ENCODE assay signal across 8 mouse cellular contexts in genomic region chr17:15577291-15577694, GRCm38 (mm10). TPM values are rescaled to one million over a fixed set of nuclear protein-coding genes. Genes with fewer than 3 reads are reported as not detected.
DNase-seq lines count a peak whose midpoint lies in the region; ATAC-seq and TF ChIP-seq lines count a peak whose summit lies in the region.

No protein-coding gene starts in this region.

- H3K27ac ChIP-seq in ES-E14 (ENCODE audit: insufficient read depth, low read depth, low read length, poor library complexity, severe bottlenecking), result no peak overlapping the region
- H3K27ac ChIP-seq in hindbrain, embryonic 15.5 days (replicated peaks), result no peak overlapping the region
- H3K27ac ChIP-seq in limb, embryonic 14.5 days (replicated peaks; ENCODE audit: low read depth, low read length), result no peak overlapping the region
- H3K27ac ChIP-seq in midbrain, embryonic 11.5 days (ENCODE audit: low read depth, low read length), result no peak overlapping the region

- H3K4me2 ChIP-seq in hindbrain, embryonic 15.5 days, result peak overlapping the region; percentile 58
- H3K4me2 ChIP-seq in limb, embryonic 14.5 days (replicated peaks; ENCODE audit: low read depth, low read length, severe bottlenecking), result peak overlapping the region; percentile 45
- peak overlapping the region; percentile 41 for H3K4me2 ChIP-seq in midbrain, embryonic 11.5 days

- DNase-seq in ES-E14 (ENCODE audit: low read depth, low spot score), result no peak
- DNase-seq in adrenal gland, postnatal 10 days, result peak; percentile 66
- peak; percentile 25 for DNase-seq in gastrocnemius, adult 18-20 months (ENCODE audit: low spot score)
- DNase-seq in limb, embryonic 14.5 days (ENCODE audit: low spot score), result no peak
- peak; percentile 93 for DNase-seq in midbrain, embryonic 11.5 days (ENCODE audit: low spot score, missing footprints)
- peak; percentile 65 for DNase-seq in urinary bladder, postnatal 14 days (ENCODE audit: low spot score)

- in situ Hi-C loops in ES-E14 (cut with MboI; ENCODE audit: low sequenced_read_pairs in 2 of 2, unreplicated experiment in 2 of 2), result no loop called here

- no peak for ATAC-seq in hindbrain, embryonic 15.5 days (ENCODE audit: low FRiP score, low read depth)
- no peak for ATAC-seq in limb, embryonic 14.5 days (ENCODE audit: low FRiP score, low read depth)
- ATAC-seq in midbrain, embryonic 11.5 days (ENCODE audit: low FRiP score), result peak; percentile 78; the same call in 1 of the 2 replicates
- ATAC-seq in activated CD4-positive, CD25-positive, alpha-beta regulatory T cell, adult 4 months, result no peak

- peak overlapping the region; percentile 54 to 58 for H3K4me3 ChIP-seq in ES-E14 (ENCODE audit: insufficient read depth in 1 of 2, low read depth in 1 of 2, low read length in 2 of 2, poor library complexity in 1 of 2, severe bottlenecking in 1 of 2)
- peak overlapping the region; percentile 32 for H3K4me3 ChIP-seq in hindbrain, embryonic 15.5 days
- peak overlapping the region; percentile 27 for H3K4me3 ChIP-seq in limb, embryonic 14.5 days (replicated peaks; ENCODE audit: low read length)
- H3K4me3 ChIP-seq in midbrain, embryonic 11.5 days (ENCODE audit: low read depth, low read length), result peak overlapping the region; percentile 31

- 1% methylated on average over 32 of the region's 32 CpGs for WGBS in hindbrain, embryonic 15.5 days
- WGBS in limb, embryonic 14.5 days, result 2% methylated on average over 26 of the region's 32 CpGs
- 2% methylated on average over 23 of the region's 32 CpGs for WGBS in midbrain, embryonic 11.5 days

- H3K9ac ChIP-seq in ES-E14 (ENCODE audit: insufficient read depth, low read depth, low read length, poor library complexity, severe bottlenecking), result 0 out of 2 replicates have a peak overlapping the region, but pooled peaks have one; percentile 45
- H3K9ac ChIP-seq in hindbrain, embryonic 15.5 days, result 0 out of 2 replicates have a peak overlapping the region, but pooled peaks have one; percentile 19
- no peak overlapping the region for H3K9ac ChIP-seq in limb, embryonic 14.5 days (ENCODE audit: low read depth, low read length, severe bottlenecking)
- 0 out of 2 replicates have a peak overlapping the region, but pooled peaks have one; percentile 12 for H3K9ac ChIP-seq in midbrain, embryonic 11.5 days (ENCODE audit: low read length)

- H3K4me1 ChIP-seq in ES-E14 (ENCODE audit: control insufficient read depth in 2 of 2, insufficient read depth in 2 of 2, low read length in 2 of 2, poor library complexity in 1 of 2), result no peaks in the 10 kb centered on the region; a peak in 1 of 4 replicates
- no peaks in the 10 kb centered on the region for H3K4me1 ChIP-seq in hindbrain, embryonic 15.5 days (replicated peaks)
- no peaks in the 10 kb centered on the region for H3K4me1 ChIP-seq in limb, embryonic 14.5 days (ENCODE audit: control insufficient read depth, insufficient read depth, low read length)
- no peaks in the 10 kb centered on the region for H3K4me1 ChIP-seq in midbrain, embryonic 11.5 days (ENCODE audit: control insufficient read depth, insufficient read depth, low read length)

- H3K36me3 ChIP-seq in ES-E14 (ENCODE audit: control insufficient read depth, insufficient read depth, low read length, poor library complexity, severe bottlenecking), result no peaks in the 10 kb centered on the region
- H3K36me3 ChIP-seq in hindbrain, embryonic 15.5 days, result no peaks in the 10 kb centered on the region
- H3K36me3 ChIP-seq in limb, embryonic 14.5 days (ENCODE audit: control insufficient read depth, insufficient read depth, low read length), result no peaks in the 10 kb centered on the region
- H3K36me3 ChIP-seq in midbrain, embryonic 11.5 days (ENCODE audit: control insufficient read depth, insufficient read depth, low read length), result no peaks in the 10 kb centered on the region

- no peak for TF ChIP-seq POLR2A in limb, embryonic 14.5 days (IDR thresholded peaks at IDR 0.05; ENCODE audit: borderline replicate concordance, extremely low read depth, insufficient read depth, insufficient read length)

- no peaks in the 10 kb centered on the region for H3K9me3 ChIP-seq in ES-E14 (ENCODE audit: control insufficient read depth, insufficient read depth, low read depth, low read length)
- no peaks in the 10 kb centered on the region for H3K9me3 ChIP-seq in hindbrain, embryonic 15.5 days
- H3K9me3 ChIP-seq in limb, embryonic 14.5 days (ENCODE audit: control insufficient read depth, low read length), result no peaks in the 10 kb centered on the region
- no peaks in the 10 kb centered on the region for H3K9me3 ChIP-seq in midbrain, embryonic 11.5 days (ENCODE audit: control insufficient read depth, low read length)

- peaks cover 10% of the 10 kb centered on the region; the same call in 1 of the 2 replicates for H3K27me3 ChIP-seq in hindbrain, embryonic 15.5 days
- H3K27me3 ChIP-seq in limb, embryonic 14.5 days (ENCODE audit: control insufficient read depth, insufficient read depth, low read length), result peaks cover 3% of the 10 kb centered on the region; the same call in 1 of the 2 replicates
- no peaks in the 10 kb centered on the region for H3K27me3 ChIP-seq in midbrain, embryonic 11.5 days (ENCODE audit: control insufficient read depth, insufficient read depth, low read length)

TF ChIP-seq in ES-E14, 5 proteins besides CTCF, POLR2A, EP300 and RAD21:
- no peak for TF ChIP-seq HCFC1 (IDR thresholded peaks at IDR 0.05; ENCODE audit: borderline replicate concordance, insufficient read depth, low read length)
- no peak for TF ChIP-seq ZC3H11A (IDR thresholded peaks at IDR 0.05; ENCODE audit: borderline replicate concordance, low read depth, low read length)
- no peak for TF ChIP-seq MAFK (IDR thresholded peaks at IDR 0.05; ENCODE audit: insufficient read depth, low read depth, low read length)
- no peak for TF ChIP-seq ZNF384 (IDR thresholded peaks at IDR 0.05; ENCODE audit: low read depth, low read length)
- no peak for TF ChIP-seq CHD2 (IDR thresholded peaks at IDR 0.05; ENCODE audit: low read depth, low read length)

RNA-seq across cellular contexts. Expression of gene Prdm9, which starts 13.1 kb away (rescaled TPM):
- 1.9 and 2.7 TPM in 2 replicates for total RNA-seq in ES-E14 (2012; rRNA removed)
- 1 to 10 TPM; 6.8 to 9.0 TPM for total RNA-seq in adrenal gland, postnatal 10 days (2021)
- total RNA-seq in gastrocnemius, adult 18-20 months (2021), result 1 to 10 TPM; 2.2 to 3.0 TPM
- polyA plus RNA-seq in hindbrain, embryonic 15.5 days (2015; fragmentation: Nextera tagmentation; extraction: Ambion mirVana), result 1.4 and 2.3 TPM in 2 replicates
- 2.1 and 2.7 TPM in 2 replicates for polyA plus RNA-seq in limb, embryonic 14.5 days (2012; rRNA removed)
- polyA plus RNA-seq in limb, embryonic 14.5 days (2014; fragmentation: Nextera tagmentation; extraction: Ambion mirVana), result 0.54 and 1.0 TPM in 2 replicates
- polyA plus RNA-seq in midbrain, embryonic 11.5 days (2014; fragmentation: Nextera tagmentation; extraction: Ambion mirVana), result 0.66 and 2.0 TPM in 2 replicates
- polyA plus RNA-seq in activated CD4-positive, CD25-positive, alpha-beta regulatory T cell, adult 4 months (2017; shearing (Covaris generic)), result 1 to 10 TPM; 4.7 to 6.5 TPM

RNA-seq across cellular contexts. Expression of gene Pdcd2, which starts 50.2 kb away (rescaled TPM):
- 65.1 and 82.7 TPM in 2 replicates for total RNA-seq in ES-E14 (2012; rRNA removed)
- total RNA-seq in adrenal gland, postnatal 10 days (2021), result 10 to 100 TPM; 30.0 to 32.8 TPM
- total RNA-seq in gastrocnemius, adult 18-20 months (2021), result 10 to 100 TPM; 13.8 to 19.2 TPM
- polyA plus RNA-seq in hindbrain, embryonic 15.5 days (2015; fragmentation: Nextera tagmentation; extraction: Ambion mirVana), result 58.2 TPM in 2 replicates
- 25.9 and 26.5 TPM in 2 replicates for polyA plus RNA-seq in limb, embryonic 14.5 days (2012; rRNA removed)
- 48.2 and 50.0 TPM in 2 replicates for polyA plus RNA-seq in limb, embryonic 14.5 days (2014; fragmentation: Nextera tagmentation; extraction: Ambion mirVana)
- 65.8 and 71.9 TPM in 2 replicates for polyA plus RNA-seq in midbrain, embryonic 11.5 days (2014; fragmentation: Nextera tagmentation; extraction: Ambion mirVana)
- polyA plus RNA-seq in activated CD4-positive, CD25-positive, alpha-beta regulatory T cell, adult 4 months (2017; shearing (Covaris generic)), result 10 to 100 TPM; 17.2 to 34.8 TPM

Comparison
In these comparisons a context has a peak if more than half of its experiments do, and no peak if none do; other contexts are left out.
1. DNase-seq: peak in adrenal gland, postnatal 10 days (single experiment), gastrocnemius, adult 18-20 months (single experiment), midbrain, embryonic 11.5 days (single experiment) and urinary bladder, postnatal 14 days (single experiment); none in ES-E14 (single experiment) and limb, embryonic 14.5 days (single experiment).
2. Peak in every context shown above with its lines, with median percentiles within 50 percentile points of each other: H3K4me3 ChIP-seq and H3K4me2 ChIP-seq.